Mouse (Mus musculus): Measurements from ENCODE around the gene Grb10.

Grb10 gene

GRCm38 (mm10) chr11:11901509-11901908, 137.0 kb downstream of the Grb10 start:
- no peak for DNase-seq (ENCODE audit: low spot score)

DNA sequence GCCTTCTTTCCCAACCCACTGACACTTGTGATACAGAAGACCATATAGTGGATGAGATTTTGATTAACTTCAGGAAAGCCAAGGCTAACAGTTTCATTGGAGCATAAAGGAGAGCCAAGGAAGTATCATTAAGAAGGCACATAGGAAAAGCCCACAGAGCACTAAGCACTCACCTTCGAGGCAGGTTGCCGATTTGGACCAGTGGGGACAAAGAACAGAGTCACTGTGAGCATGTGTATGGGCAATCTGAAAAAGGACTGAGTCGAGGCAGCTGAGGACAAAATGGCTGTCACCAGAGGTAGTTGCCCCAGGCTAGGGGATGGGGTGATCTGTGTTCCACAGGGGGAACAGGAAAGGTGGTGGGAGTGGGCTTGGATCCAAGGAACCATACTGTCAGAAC, 140.0 kb downstream of the Grb10 start:
- DNase-seq (ENCODE audit: low spot score) = no peak

DNA sequence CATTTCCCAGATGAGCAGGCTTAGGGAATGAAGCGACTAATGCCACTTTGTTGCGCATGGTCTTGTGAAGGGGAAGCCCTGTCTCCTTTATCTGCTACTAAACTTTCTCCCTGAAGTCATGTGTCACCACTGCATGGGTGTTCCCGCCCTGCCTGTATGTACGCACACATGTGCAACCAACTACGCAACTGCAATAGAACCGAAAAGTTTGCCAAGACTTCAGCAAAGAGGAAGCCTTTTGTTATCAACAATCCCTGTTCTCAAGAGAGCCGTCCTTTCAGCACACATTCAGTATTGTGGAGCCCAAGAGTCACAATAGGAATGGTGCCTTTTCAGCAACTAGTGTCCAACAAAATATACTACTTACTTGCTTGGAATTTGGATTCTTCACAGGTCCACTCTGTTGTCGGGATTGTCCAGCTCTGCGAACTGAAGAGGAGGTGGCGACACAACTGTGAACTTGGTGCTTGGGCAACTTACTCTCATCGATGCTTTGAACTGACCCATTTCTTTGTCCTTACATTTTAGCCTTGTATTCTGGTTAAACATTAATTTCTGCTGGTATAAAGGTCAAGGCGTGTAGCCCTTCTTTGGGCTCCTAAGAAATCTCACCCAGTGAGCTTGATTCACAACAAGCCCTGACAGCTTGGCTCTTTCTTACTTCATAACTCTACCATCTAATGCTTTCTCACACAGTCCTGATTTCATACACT, 140.7 kb downstream of the Grb10 start, which contains the start of gene Ddc:
Gene Ddc, minus strand, starts transcription at position 500 of the 713 bp plus-strand sequence.
- no peak for DNase-seq (ENCODE audit: low spot score)

- no peak for DNase-seq (ENCODE audit: low spot score)
Measured at GRCm38 (mm10) chr11:11895479-11895878, 143.0 kb downstream of the Grb10 start.

- no peak for DNase-seq (ENCODE audit: low spot score)
Measured at GRCm38 (mm10) chr11:11893769-11894168, 144.7 kb downstream of the Grb10 start.

DNA sequence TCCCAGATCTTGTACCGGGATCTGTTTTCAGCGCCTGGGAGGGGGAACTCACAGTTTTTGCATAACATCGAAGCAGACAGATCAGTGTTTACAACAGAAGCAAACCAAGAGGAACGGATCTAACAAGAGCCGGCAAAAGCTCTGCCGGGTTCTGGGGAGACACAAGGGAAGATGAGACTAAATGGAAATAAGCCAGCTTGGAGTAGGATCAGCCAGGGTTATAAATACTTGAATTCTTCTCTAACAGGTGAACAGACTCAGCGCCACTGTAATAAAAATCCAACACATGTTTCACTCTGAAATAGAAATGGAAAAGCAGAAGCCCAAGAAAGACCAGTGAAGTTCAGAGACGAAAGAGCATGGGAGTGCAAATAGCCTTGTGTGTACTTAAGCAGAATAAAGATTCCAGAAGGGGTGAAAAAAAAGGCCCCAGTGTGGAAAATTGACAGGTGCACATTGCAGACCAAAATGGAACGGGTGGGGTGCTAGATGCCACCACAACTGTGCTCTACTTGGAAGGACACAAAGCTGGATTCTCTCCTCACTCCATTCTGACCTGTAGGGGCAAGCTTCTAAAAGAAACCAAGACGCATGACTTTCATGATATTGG, 145.4 kb downstream of the Grb10 start:
- DNase-seq (ENCODE audit: low spot score) = no peak

DNA sequence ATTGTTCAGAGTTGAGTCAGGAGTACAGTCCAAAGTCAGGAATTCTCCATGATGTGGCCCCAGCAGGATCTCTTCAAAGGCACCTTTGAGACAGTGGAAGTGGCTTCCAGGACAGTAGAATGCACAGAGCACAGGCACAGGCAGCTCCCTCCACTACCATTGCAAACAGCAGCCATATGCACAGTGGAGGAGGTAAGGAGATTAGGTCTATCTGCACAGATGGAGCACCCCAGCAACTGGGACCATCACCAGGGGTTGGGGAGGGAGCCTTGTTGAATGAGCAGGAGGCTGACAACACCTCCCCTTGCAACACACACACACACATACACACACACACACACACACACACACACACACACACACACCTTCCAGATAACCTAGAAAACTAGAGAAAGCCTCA, 146.7 kb downstream of the Grb10 start:
- no peak for DNase-seq (ENCODE audit: low spot score)

DNA sequence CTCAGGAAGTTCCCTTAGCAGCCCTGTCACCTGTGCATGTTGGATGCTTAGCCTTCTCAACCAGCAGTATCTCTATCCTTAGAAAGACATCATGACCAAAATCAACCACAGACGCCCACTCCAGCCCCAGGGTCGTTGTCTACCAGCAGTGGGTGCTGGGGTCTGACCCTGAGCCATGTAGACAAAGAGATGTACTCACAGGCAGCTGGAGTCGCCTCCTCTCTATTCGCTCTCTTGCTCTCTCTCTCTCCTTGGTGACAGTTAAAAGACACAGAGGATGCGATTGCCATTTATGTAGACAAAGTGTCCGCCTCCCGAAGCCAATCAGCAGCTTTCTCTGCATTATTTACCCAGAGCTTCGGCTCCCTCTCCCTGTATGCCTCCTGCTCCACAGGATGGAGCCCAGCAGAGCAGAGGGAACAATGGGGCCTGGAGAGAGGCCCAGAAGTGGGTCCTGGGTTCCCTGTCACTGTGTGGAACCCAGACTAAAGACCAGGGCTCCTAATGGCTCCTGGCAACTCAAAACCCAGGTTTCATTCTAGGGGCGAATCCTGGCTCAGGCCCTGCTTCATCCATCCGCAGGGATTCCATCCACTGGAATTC, 148.2 kb downstream of the Grb10 start:
- no peak for DNase-seq (ENCODE audit: low spot score)

DNA sequence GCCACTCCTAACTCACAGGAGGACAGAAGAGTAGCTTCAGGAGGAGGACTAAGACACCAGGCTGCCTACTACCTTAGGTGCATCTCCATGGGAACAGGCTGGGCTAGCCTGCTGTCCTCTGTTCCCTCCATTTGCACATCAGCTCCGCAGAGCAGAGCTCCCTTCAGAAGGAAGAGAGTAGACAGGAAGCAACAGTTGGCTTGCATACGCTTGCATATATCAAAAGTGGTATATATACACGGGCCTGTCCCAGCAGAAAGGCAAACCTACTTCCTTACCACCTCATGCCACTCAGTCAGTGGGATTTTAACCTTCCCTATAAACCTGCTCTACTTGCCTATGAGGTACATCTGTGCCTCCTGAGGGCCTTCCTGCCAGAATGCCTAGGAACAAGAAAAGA, 149.8 kb downstream of the Grb10 start:
- no peak for DNase-seq (ENCODE audit: low spot score)

GRCm38 (mm10) chr11:11888051-11888450, 150.4 kb downstream of the Grb10 start:
- DNase-seq (ENCODE audit: low spot score) = no peak

DNA sequence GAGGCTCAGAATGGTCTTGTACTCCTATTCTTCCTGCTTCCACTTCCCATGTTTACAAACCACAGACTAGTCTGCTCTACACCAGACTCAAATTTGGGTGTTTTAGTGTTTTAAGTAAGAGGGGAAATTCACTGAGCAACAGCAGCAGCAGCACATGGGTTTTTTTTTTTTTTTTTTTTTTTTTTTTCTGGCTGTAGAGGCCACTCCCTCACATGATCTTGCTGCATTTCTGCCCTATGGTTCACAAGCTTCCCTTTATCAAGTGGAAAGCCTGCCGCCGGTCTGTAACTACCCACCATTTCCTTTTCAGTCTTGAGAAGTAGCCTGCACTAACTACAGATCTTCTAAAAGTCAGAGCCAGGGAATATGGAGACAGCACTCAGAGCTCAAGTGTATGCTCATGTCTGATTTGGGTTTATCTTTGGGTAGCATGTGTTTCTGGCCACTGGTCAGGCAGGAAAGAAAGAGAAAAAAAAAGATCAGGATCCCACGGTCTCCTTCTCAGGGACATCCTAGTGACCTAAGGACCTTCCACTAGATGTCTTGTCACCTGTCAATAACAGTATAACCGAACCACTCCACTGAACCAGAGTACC, 152.0 kb downstream of the Grb10 start:
- no peak for DNase-seq (ENCODE audit: low spot score)

DNA sequence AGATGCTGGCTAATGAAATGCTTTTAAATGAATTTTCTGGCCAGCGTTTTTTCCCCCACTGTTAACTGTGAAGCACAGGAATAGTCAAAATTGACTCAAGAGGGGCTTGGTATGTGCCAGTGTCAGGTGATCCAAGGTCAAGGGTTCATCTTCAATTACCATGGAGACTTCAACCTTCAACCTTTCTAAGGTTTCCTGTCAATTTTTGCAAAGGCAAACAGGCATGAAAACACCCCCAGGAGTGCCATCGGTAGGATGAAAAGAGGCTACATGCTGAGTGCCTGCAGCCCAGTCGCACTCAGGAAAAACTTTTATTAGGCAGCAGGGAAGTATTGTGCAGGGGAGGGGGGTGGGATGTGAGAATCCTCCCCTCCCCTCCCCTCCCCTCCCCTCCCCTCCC, 152.6 kb downstream of the Grb10 start:
- DNase-seq (ENCODE audit: low spot score) = no peak

- no peak for DNase-seq (ENCODE audit: low spot score)
Measured at GRCm38 (mm10) chr11:11885246-11885643, 153.2 kb downstream of the Grb10 start.

GRCm38 (mm10) chr11:11884533-11885245, 153.8 kb downstream of the Grb10 start:
- DNase-seq (ENCODE audit: low spot score) = no peak

DNA sequence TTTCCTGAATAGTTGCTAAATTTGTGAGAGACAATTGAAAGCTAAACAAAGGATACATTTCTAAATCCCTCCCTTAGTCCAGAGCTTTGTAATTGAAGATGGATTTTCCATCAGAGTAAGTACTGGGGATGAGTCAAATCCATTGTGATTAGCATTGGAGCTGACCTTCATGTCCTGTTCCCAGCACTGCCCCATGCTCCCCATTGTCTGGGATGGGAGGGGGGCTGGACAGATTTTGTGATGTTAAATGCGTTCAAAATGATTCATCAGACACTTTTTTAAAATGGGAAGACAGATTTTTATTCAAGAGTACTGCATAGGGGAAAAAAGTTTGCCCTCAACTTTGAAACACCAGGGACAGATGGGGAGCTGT, 156.7 kb downstream of the Grb10 start:
- no peak for DNase-seq (ENCODE audit: low spot score)

- DNase-seq (ENCODE audit: low spot score) = no peak
Measured at GRCm38 (mm10) chr11:11881026-11881782, 157.3 kb downstream of the Grb10 start.
